ENCODE assay signal across 7 mouse cellular contexts in genomic region chrX:21334499-21335032, GRCm38 (mm10).
A peak's percentile ranks its signal among the peaks of the same experiment; 100 is the strongest.
DNase-seq lines count a peak whose midpoint lies in the region; ATAC-seq and TF ChIP-seq lines count a peak whose summit lies in the region.

No protein-coding gene starts in this region.

- H3K9me3 ChIP-seq in forebrain, embryonic 15.5 days = no peaks in the 10 kb centered on the region
- no peaks in the 10 kb centered on the region for H3K9me3 ChIP-seq in limb, embryonic 12.5 days

- DNase-seq in urinary bladder, postnatal 14 days (ENCODE audit: low spot score) = peak; percentile 5
- no peak for DNase-seq in urinary bladder, postnatal 25 days (ENCODE audit: low spot score)
- DNase-seq in spleen, adult 12 weeks (ENCODE audit: low spot score) = no peak
- DNase-seq in left cerebral cortex, adult 11 months (ENCODE audit: low spot score) = no peak

- no peak for TF ChIP-seq CTCF in olfactory bulb, adult 2 months (IDR thresholded peaks at IDR 0.05; ENCODE audit: insufficient read depth, low read depth, low read length)

- no peak overlapping the region for H3K9ac ChIP-seq in forebrain, embryonic 15.5 days (replicated peaks)
- H3K9ac ChIP-seq in limb, embryonic 12.5 days (replicated peaks) = peak overlapping the region; percentile 31; the same call in 1 of the 2 replicates

- no peak for TF ChIP-seq POLR2A in olfactory bulb, adult 2 months (IDR thresholded peaks at IDR 0.05; ENCODE audit: insufficient read depth, low read depth, low read length)

- H3K27me3 ChIP-seq in forebrain, embryonic 15.5 days = no peaks in the 10 kb centered on the region
- H3K27me3 ChIP-seq in limb, embryonic 12.5 days = no peaks in the 10 kb centered on the region

- no peaks in the 10 kb centered on the region for H3K4me1 ChIP-seq in forebrain, embryonic 15.5 days
- no peaks in the 10 kb centered on the region for H3K4me1 ChIP-seq in limb, embryonic 12.5 days (replicated peaks)
- H3K4me1 ChIP-seq in olfactory bulb, adult 2 months (ENCODE audit: control insufficient read depth, insufficient read depth, low read length) = no peaks in the 10 kb centered on the region

- H3K27ac ChIP-seq in forebrain, embryonic 15.5 days (replicated peaks) = no peak overlapping the region
- no peak overlapping the region for H3K27ac ChIP-seq in limb, embryonic 12.5 days
- H3K27ac ChIP-seq in olfactory bulb, adult 2 months (ENCODE audit: insufficient read depth, low read depth, low read length) = no peak overlapping the region

- no peak for ATAC-seq in forebrain, embryonic 15.5 days (replicated peaks)
- ATAC-seq in limb, embryonic 12.5 days (ENCODE audit: insufficient number of reproducible peaks, insufficient read depth, low FRiP score, low TSS enrichment, low read depth) = no peak

- H3K4me3 ChIP-seq in forebrain, embryonic 15.5 days = peak overlapping the region; percentile 27
- peak overlapping the region; percentile 39 for H3K4me3 ChIP-seq in limb, embryonic 12.5 days (replicated peaks)
- peak overlapping the region; percentile 32 for H3K4me3 ChIP-seq in olfactory bulb, adult 2 months (ENCODE audit: insufficient read depth, low read depth, low read length)

- no peaks in the 10 kb centered on the region for H3K36me3 ChIP-seq in forebrain, embryonic 15.5 days
- H3K36me3 ChIP-seq in limb, embryonic 12.5 days = no peaks in the 10 kb centered on the region

- WGBS in forebrain, embryonic 15.5 days = 35% methylated on average over 13 of the region's 13 CpGs
- 24% methylated on average over 13 of the region's 13 CpGs for WGBS in limb, embryonic 12.5 days
- 30% methylated on average over 13 of the region's 13 CpGs for WGBS in olfactory bulb, adult 2 months

- peak overlapping the region; percentile 36 for H3K4me2 ChIP-seq in forebrain, embryonic 15.5 days (replicated peaks)
- H3K4me2 ChIP-seq in limb, embryonic 12.5 days = peak overlapping the region; percentile 44
